Mouse (Mus musculus) spleen, postnatal 10 days (tissue): ENCODE measurements around the gene Mta3.

ENCODE experiments used
- DNase-seq, 2 experiments: peaks; one replicate each; pipeline ENCODE4 v3.0.0; 2021 to 2022; ENCODE audit warnings: low spot score in 2 of 2

Gene Mta3

GRCm38 (mm10) chr17:83759547-83759946 is 53.6 kb downstream of the Mta3 start:
- DNase-seq: no peak

- no peak for DNase-seq
Measured at GRCm38 (mm10) chr17:83764538-83764937, 58.6 kb downstream of the Mta3 start.

- DNase-seq: no peak
Measured at GRCm38 (mm10) chr17:83767064-83767463, 61.1 kb downstream of the Mta3 start.

GRCm38 (mm10) chr17:83768309-83768708 is 62.3 kb downstream of the Mta3 start:
- DNase-seq: no peak

- no peak for DNase-seq
Measured at GRCm38 (mm10) chr17:83770371-83770770, 64.4 kb downstream of the Mta3 start.

GRCm38 (mm10) chr17:83770931-83771330 is 65.0 kb downstream of the Mta3 start:
- DNase-seq: no peak

GRCm38 (mm10) chr17:83772110-83772509 is 66.1 kb downstream of the Mta3 start:
- DNase-seq: no peak

- DNase-seq: peak in 1 of 2 experiments; percentile 60
Measured at GRCm38 (mm10) chr17:83772711-83773110, 66.7 kb downstream of the Mta3 start.

GRCm38 (mm10) chr17:83776965-83777364 is 71.0 kb downstream of the Mta3 start:
- DNase-seq: no peak

- no peak for DNase-seq
Measured at GRCm38 (mm10) chr17:83777462-83778051, 71.6 kb downstream of the Mta3 start.

GRCm38 (mm10) chr17:83780228-83780627 is 74.3 kb downstream of the Mta3 start:
- no peak for DNase-seq

- no peak for DNase-seq
Measured at GRCm38 (mm10) chr17:83782740-83783139, 76.8 kb downstream of the Mta3 start.

- DNase-seq: no peak
Measured at GRCm38 (mm10) chr17:83786418-83786817, 80.5 kb downstream of the Mta3 start.

GRCm38 (mm10) chr17:83790158-83790557 is 84.2 kb downstream of the Mta3 start:
- DNase-seq: no peak

GRCm38 (mm10) chr17:83792388-83792787 is 86.4 kb downstream of the Mta3 start:
- DNase-seq: no peak

GRCm38 (mm10) chr17:83795121-83795520 is 89.2 kb downstream of the Mta3 start:
- DNase-seq: no peak

GRCm38 (mm10) chr17:83799506-83800050 is 93.6 kb downstream of the Mta3 start:
- DNase-seq: no peak

GRCm38 (mm10) chr17:83803987-83804386 is 98.0 kb downstream of the Mta3 start:
- no peak for DNase-seq

- no peak for DNase-seq
Measured at GRCm38 (mm10) chr17:83805078-83805477, 99.1 kb downstream of the Mta3 start.

GRCm38 (mm10) chr17:83807345-83807744 is 101.4 kb downstream of the Mta3 start:
- peak in 1 of 2 experiments; percentile 57 for DNase-seq

- DNase-seq: peak; percentile 74 to 86
Measured at GRCm38 (mm10) chr17:83807778-83808398, 101.9 kb downstream of the Mta3 start.

- no peak for DNase-seq
Measured at GRCm38 (mm10) chr17:83808476-83809098, 102.6 kb downstream of the Mta3 start.
